Mouse (Mus musculus) brain, embryonic 14.5 days (tissue): ENCODE data around the gene Cln6.

ENCODE experiments used
- CTCF ChIP-seq: fragments of 200-500 bp; IDR thresholded peaks from 2 replicates; pipeline ENCODE4 v1.5.1; 2012; ENCODE audit warnings: inconsistent platforms, mild to moderate bottlenecking, moderate library complexity, borderline replicate concordance; ENCODE audit not compliant: insufficient read depth, insufficient read length; ENCODE audit errors: extremely low read depth
- POLR2A ChIP-seq: fragments of 200-500 bp; IDR thresholded peaks from 2 replicates; pipeline ENCODE4 v1.6.1; 2012; ENCODE audit warnings: mild to moderate bottlenecking, inconsistent platforms, borderline replicate concordance; ENCODE audit not compliant: poor library complexity, insufficient read depth, insufficient read length, severe bottlenecking; ENCODE audit errors: extremely low read depth

GRCm38 (mm10) chr9:62826456-62826855 lies 12.1 kb upstream of the Cln6 start:
- no peak for TF ChIP-seq POLR2A
- no peak for TF ChIP-seq CTCF
